Mouse (Mus musculus) cerebellum, adult 11-12 months (tissue): Measurements from ENCODE around the gene Numa1.
"Not testable (repeated sequence)": the region's sequence is repeated elsewhere in the genome, so short reads cannot be mapped to it uniquely, and the experiment has no call there.

Experiments
- DNase-seq: peaks from one replicate; pipeline ENCODE4 v3.0.0; 2022

Numa1 gene

GRCm38 (mm10) chr7:101998194-101998927 lies 64.5 kb downstream of the Numa1 start:
- DNase-seq: peak; percentile 91

DNA sequence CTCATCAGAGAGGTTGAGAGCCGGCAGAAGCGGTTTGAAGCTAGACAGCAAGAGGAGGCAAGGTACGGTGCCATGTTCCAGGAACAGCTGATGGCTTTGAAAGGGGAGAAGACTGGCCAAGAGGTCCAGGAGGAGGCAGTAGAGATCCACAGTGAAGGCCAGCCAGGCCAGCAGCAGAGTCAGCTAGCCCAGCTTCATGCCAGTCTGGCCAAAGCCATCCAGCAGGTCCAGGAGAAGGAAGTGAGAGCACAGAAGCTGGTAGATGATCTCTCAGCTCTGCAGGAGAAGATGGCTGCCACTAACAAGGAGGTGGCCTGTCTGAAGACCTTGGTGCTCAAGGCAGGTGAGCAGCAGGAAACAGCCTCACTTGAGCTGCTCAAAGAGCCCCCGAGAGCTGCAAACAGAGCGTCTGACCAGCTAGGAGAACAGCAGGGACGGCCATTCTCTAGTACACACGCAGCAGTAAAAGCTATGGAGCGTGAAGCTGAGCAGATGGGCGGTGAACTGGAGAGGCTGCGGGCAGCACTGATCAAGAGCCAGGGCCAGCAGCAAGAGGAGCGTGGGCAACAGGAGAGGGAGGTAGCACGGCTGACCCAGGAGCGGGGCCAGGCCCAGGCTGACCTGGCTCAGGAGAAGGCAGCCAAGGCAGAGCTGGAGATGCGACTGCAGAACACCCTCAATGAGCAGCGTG lies 65.7 kb downstream of the Numa1 start:
- DNase-seq: peak; percentile 81

- DNase-seq: no peak
Measured at GRCm38 (mm10) chr7:102000296-102000695, 66.4 kb downstream of the Numa1 start.

GRCm38 (mm10) chr7:102000921-102001630 lies 67.2 kb downstream of the Numa1 start:
- DNase-seq: peak; percentile 55

GRCm38 (mm10) chr7:102006520-102006919 lies 72.6 kb downstream of the Numa1 start:
- no peak for DNase-seq

GRCm38 (mm10) chr7:102011855-102012254 lies 77.9 kb downstream of the Numa1 start:
- peak; percentile 63 for DNase-seq

- no peak for DNase-seq
Measured at GRCm38 (mm10) chr7:102013416-102013815, 79.5 kb downstream of the Numa1 start.

DNA sequence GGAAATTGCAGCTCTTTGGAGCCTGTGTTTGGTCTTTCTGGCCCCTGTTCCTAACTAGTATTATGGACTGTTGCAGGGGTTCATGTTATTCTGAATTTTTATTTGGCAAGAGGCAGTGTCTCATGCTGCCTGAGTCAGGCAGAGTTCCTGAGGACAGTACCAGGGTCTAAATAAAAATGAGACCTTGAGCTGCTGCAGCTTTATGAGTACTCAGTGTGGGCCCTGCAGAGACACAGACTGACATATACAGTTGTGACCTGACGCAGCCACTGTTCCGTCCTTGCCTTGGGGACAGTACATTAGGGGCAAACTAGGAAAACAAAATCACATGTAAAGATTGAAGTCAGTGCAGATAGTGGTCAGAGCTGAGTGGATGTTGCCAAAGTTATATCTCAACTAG lies 81.1 kb downstream of the Numa1 start:
- no peak for DNase-seq

- DNase-seq: no peak
Measured at GRCm38 (mm10) chr7:102016936-102017335, 83.0 kb downstream of the Numa1 start.

- no peak for DNase-seq
Measured at GRCm38 (mm10) chr7:102017452-102017851, 83.5 kb downstream of the Numa1 start.

GRCm38 (mm10) chr7:102018034-102018433 lies 84.1 kb downstream of the Numa1 start:
- DNase-seq: peak; percentile 41

DNA sequence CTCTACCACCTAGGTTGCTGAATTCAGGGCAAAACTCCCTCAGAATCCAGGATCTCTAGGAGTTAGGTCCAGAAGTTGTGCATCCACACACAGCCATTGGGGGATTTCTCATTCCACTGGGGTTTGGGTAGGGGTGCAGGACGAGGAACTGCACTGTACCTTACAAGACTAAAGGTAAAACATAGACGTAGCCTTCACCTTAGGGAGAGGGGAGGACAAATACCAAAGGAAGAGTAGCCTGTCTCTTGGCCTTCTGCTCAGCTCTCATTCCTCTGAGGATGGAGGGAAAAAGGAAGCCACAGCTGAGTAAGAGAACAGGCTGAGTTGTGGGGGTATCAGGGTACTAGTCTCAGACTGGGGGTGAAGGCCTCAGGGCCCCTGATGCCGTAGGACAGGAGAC lies 84.7 kb downstream of the Numa1 start, which contains the start of gene Il18bp:
Gene Il18bp, minus strand, starts transcription at position 101 of the 400 bp plus-strand sequence.
- DNase-seq: no peak

GRCm38 (mm10) chr7:102019362-102019761 lies 85.5 kb downstream of the Numa1 start:
- DNase-seq: no peak

DNA sequence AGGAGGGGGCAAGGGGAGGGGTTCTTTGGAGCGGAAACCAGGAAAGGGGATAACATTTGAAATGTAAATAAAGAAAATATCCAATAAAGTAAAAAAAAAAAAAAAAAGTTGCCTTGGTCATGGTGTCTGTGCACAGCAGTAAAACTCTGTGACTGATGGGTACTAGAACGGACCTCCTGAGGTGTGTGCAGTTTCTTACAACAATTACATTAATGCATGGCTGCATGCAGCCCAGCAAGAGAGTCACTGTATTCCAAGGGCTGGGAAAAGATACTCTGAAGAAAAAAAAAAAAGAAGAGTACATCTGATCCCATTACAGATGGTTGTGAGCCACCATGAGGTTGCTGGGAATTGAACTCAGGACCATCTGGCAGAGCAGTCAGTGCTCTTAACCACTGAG lies 87.0 kb downstream of the Numa1 start:
- DNase-seq: not testable (repeated sequence)

DNA sequence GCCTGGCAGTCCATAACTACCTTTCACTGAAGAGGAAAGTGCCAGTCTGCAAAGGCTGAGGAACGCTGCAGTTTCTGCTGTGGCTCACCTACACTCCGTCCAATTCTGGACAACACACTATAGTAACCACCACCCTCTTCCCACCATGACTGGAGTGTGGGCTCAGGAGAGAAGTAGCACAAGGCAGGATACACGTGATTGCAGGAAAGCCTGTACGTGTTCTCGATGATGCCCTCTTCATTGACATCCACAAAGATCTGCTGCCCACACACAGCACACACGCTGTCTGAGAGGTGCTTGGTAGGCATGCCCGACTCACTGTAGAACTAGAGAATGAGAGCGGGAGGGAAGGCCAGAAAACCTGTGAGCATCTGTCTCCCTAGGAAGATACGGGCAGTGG lies 89.9 kb downstream of the Numa1 start:
- DNase-seq: no peak

GRCm38 (mm10) chr7:102025187-102026119 lies 91.5 kb downstream of the Numa1 start:
- no peak for DNase-seq

DNA sequence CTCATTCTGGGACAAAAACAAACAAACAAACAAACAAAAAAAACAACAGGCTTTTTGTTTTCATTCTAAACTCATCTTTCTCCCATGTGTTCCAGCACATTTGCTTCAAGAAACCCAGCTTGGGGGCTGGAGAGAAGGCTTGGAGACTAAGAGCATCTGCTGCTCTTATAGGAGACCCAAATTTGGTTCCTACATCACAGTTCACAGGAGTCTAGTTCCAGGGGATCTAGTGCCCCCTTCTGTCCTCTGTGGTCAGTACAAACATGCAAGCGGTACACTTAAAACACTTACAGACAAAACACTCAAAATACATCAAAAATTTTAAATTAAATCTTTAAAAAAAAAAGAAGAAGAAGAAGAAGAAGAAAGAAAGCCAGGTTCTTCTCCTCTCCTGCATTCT lies 101.0 kb downstream of the Numa1 start:
- no peak for DNase-seq

DNA sequence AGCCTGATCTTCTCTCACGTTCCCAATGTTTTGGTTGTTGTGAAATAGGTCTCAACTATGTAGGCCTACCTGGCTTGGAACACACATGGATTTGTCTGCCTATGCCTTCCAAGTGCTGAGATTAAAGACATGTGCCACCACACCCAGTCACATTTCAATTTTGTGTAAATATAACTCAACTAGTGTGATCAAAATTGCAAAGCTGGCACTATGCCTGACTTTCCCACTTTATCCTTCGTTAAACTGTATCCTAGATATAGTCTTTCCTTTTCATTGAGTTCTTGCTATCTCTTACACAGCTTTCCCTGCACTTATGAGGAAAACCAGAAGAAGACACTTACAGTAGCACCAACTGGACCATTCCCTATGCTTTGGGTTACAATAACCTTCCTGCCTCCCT lies 101.6 kb downstream of the Numa1 start:
- DNase-seq: no peak

GRCm38 (mm10) chr7:102037318-102037717 lies 103.4 kb downstream of the Numa1 start:
- no peak for DNase-seq

DNA sequence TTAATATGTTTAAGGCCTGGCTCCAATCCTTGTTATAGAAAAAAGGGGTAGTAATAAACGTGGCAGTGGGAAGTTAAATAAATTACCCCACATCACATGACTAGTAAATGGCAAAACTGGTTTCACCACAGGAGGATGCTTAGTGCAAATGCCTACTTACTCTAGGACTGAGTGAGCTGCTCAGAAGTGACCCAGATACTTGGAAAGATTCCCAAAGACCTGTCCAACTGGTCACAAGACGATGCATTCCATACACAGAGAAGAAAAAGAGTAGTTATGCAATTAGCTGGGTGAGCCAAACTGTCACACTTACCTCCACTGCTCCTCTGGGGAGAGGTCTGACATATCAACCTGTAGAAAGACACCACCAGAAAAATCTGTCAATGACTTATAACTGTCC lies 108.4 kb downstream of the Numa1 start:
- DNase-seq: no peak

DNA sequence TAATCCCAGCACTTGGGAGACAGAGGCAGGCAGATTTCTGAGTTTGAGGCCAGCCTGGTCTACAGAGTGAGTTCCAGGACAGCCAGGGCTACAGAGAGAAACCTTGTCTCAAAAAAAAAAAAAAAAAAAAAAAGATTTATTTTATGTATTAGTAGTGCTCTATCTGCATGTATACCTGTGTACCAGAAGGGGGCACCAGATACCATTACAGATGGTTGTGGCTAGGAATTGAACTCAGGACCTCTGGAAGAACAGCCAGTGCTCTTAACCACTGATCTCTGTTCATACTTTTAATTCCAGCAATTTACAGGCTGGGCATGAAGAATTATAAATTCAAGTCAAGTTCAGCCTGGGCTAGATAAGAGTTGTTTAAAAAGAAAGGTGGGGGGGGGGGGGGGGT lies 114.6 kb downstream of the Numa1 start:
- DNase-seq: not testable (repeated sequence)

DNA sequence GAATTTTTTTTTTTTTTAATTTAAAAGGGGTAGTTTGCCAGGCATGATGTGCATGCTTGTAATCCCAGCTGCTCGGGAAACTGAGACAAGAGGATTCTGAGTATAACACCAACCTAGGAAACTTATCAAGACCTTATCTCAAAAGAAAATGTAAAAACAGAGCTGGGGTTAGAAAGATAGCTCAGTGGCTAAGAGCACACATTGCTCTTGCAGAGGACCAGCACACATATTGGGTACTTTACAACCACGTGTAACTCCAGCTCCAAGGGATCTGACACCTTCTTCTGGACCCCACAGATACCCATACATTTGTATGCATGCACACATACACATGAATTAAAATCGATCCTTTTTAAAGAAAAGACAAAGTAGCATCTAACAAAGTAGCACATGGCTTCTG lies 127.4 kb downstream of the Numa1 start:
- no peak for DNase-seq

DNA sequence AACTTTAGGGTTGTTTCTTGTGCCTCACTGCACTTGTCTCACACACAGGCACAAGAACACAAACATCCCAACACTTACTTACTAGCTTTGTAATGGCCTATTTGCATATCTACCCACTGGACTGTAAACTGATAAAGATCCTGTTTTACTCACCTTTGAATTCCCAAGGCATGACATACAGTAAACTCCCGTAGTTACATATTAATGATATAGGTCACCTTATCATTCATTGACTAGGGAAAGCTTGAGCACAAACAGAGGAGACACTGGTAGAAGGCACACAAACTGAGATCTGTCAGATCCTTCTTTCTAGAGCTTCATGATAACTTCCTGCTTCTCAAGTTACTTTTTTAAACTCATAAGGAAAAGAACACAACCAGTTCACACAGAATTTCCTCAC lies 128.3 kb downstream of the Numa1 start:
- no peak for DNase-seq
